Mouse (Mus musculus) neutrophil, adult 83 days (primary cell): Measurements from ENCODE around the gene Gm5157. TPM values are rescaled to one million over a fixed set of nuclear protein-coding genes. Genes with fewer than 3 reads are reported as not detected.

ENCODE experiments used
- total RNA-seq, 2 experiments: library from RNA; stranded (reverse); gene quantifications; one replicate each; pipeline ENCODE4 v1.2.4; 2023

The Gm5157 gene
- total RNA-seq, result not detected

DNA sequence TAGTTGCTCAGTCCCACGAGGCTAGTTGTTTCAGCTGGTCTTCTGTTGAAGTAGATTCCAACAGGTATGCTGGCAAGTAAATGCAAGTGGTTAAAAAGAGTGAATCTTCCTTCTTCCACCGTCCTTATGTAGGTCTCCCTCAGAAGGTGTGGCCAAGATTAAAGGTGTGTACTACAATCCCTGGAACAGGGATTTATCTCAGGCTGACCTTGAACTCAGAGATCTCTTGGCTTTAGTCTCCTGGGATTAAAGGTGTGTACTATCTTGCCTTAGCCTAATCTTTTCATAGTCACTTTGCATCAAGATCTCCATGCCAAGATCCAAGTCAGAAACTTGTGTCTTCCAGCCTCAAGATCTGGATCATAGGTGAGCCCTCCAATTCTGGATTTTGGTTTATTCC is at the start of gene Gm5157:
Gene Gm5157 (minus strand): TSS at position 101 of the 400 bp plus-strand sequence.

GRCm38 (mm10) chr7:21161885-21162284 is 28.3 kb downstream of the Gm5157 start, which contains the start of gene Vmn1r123:
Gene Vmn1r123 (plus strand): TSS chr7:21162185.

Other genes with a start within 250 kb of the Gm5157 start
- gene Vmn1r119, start 178.0 kb downstream of the Gm5157 start, total RNA-seq, result not detected
- not detected for gene Vmn1r120, start 136.6 kb downstream of the Gm5157 start, total RNA-seq
- gene Vmn1r121, start 91.9 kb downstream of the Gm5157 start, total RNA-seq, result not detected
- not detected for gene Vmn1r122, start 56.3 kb downstream of the Gm5157 start, total RNA-seq
- not detected for gene Vmn1r123, start 28.2 kb downstream of the Gm5157 start, total RNA-seq
- gene Vmn1r124, start 70.2 kb upstream of the Gm5157 start, total RNA-seq, result not detected
- not detected for gene Vmn1r125, start 81.8 kb upstream of the Gm5157 start, total RNA-seq
- not detected for gene Vmn1r126, start 111.0 kb upstream of the Gm5157 start, total RNA-seq
- gene Vmn1r127, start 129.4 kb upstream of the Gm5157 start, total RNA-seq, result not detected
- not detected for gene Vmn1r128, start 158.9 kb upstream of the Gm5157 start, total RNA-seq
- not detected for gene Vmn1r129, start 170.9 kb upstream of the Gm5157 start, total RNA-seq
- not detected for gene Gm6882, start 242.3 kb upstream of the Gm5157 start, total RNA-seq